Mouse (Mus musculus) liver, postnatal 0 days (tissue): ENCODE measurements around the gene Slco3a1. TPM values are rescaled to one million over a fixed set of nuclear protein-coding genes. Genes with fewer than 3 reads are reported as not detected.

Experiments used
- ATAC-seq: fragments of 200-750 bp; cut with Nextera tagmentation; 2 replicates; pipeline ENCODE4 v1.8.0; 2017; ENCODE audit warnings: mild to moderate bottlenecking, moderate library complexity
- DNase-seq: peaks from one replicate; pipeline ENCODE4 v3.0.0-alpha.2; 2016
- H3K27ac ChIP-seq: fragments of 300-500 bp; sonication (generic); 2 replicates; pipeline ENCODE4 v1.5.1; 2014; ENCODE audit warnings: antibody characterized with exemption, moderate library complexity, mild to moderate bottlenecking, low read depth
- H3K27me3 ChIP-seq: fragments of 300-500 bp; sonication (generic); 2 replicates; pipeline ENCODE4 v1.6.1; 2014; ENCODE audit warnings: low read length, control low read depth, mixed read lengths; ENCODE audit not compliant: insufficient read depth
- H3K36me3 ChIP-seq: fragments of 300-500 bp; sonication (generic); replicated peaks from 2 replicates; pipeline ENCODE4 v1.6.1; 2014; ENCODE audit warnings: mild to moderate bottlenecking, control low read depth, low read length, moderate library complexity, mixed read lengths; ENCODE audit not compliant: insufficient read depth
- H3K4me1 ChIP-seq: fragments of 300-500 bp; sonication (generic); 2 replicates; pipeline ENCODE4 v1.6.1; 2014; ENCODE audit warnings: antibody characterized with exemption, mild to moderate bottlenecking, control low read depth; ENCODE audit not compliant: insufficient read depth
- H3K4me2 ChIP-seq: fragments of 300-500 bp; sonication (generic); 2 replicates; pipeline ENCODE4 v1.6.1; 2014; ENCODE audit warnings: low read depth, mild to moderate bottlenecking, low read length, moderate library complexity, mixed read lengths
- H3K4me3 ChIP-seq: fragments of 300-500 bp; sonication (generic); 2 replicates; pipeline ENCODE4 v1.5.1; 2014; ENCODE audit warnings: low read depth, low read length
- H3K9ac ChIP-seq: fragments of 300-500 bp; sonication (generic); replicated peaks from 2 replicates; pipeline ENCODE4 v1.6.1; 2014; ENCODE audit warnings: mild to moderate bottlenecking, moderate library complexity
- H3K9me3 ChIP-seq: fragments of 300-500 bp; sonication (generic); 2 replicates; pipeline ENCODE4 v1.6.1; 2016; ENCODE audit warnings: mild to moderate bottlenecking, control low read depth, low read length, mixed read lengths
- CTCF ChIP-seq: sonication (generic); IDR thresholded peaks from 2 replicates; pipeline ENCODE4 v1.5.1; 2016; ENCODE audit warnings: antibody characterized with exemption, low read depth
- EP300 ChIP-seq: IDR thresholded peaks from 2 replicates; pipeline ENCODE4 v1.6.1; 2016; ENCODE audit warnings: antibody characterized with exemption, low read depth, mild to moderate bottlenecking
- WGBS: fragments of 180-500 bp; shearing (Covaris S2); extraction: QIAGEN DNeasy Blood & Tissue Kit; methylation state at CpG from one replicate; pipeline ENCODE4 v1.1.7; 2014; ENCODE audit not compliant: insufficient replicate concordance; 5-methylcytosine and 5-hydroxymethylcytosine counted together
- polyA plus RNA-seq: library from polyadenylated mRNA; unstranded; fragments of >200 nt; fragmentation: Nextera tagmentation; extraction: Ambion mirVana; gene quantifications from 2 replicates; pipeline ENCODE4 v1.2.1, GENCODE M21; 2015

Gene Slco3a1
- polyA plus RNA-seq, 1 experiment from 2014 or later, result 1.2 TPM

DNA sequence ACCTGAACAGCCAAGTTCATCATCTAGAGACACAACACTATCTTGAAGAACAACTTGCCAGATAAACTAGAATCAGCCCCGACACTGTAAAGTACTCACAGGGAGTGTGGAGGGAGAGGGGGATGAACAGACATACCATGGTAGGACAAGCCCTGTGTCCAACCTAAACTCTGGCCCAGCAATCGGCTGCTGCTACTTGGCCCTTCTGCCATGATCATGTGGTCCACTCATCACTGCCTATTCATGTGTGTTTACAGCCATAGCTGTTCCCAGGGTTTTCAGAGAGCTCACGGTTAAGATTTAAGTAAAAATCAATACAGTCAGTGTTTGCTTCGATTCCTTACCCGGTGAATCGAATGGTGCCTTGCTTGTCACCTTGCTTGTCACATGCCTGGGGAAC, 7.9 kb downstream of the Slco3a1 start:
- 65% methylated on average over 6 of the region's 6 CpGs for WGBS
- no peak overlapping the region for H3K4me3 ChIP-seq
- no peak overlapping the region for H3K27ac ChIP-seq
- no peak overlapping the region for H3K9ac ChIP-seq
- H3K27me3 ChIP-seq, result no peaks in the 10 kb centered on the region
- H3K4me2 ChIP-seq, result no peak overlapping the region
- no peak for DNase-seq
- H3K4me1 ChIP-seq, result no peaks in the 10 kb centered on the region
- no peak for ATAC-seq
- H3K9me3 ChIP-seq, result no peaks in the 10 kb centered on the region
- H3K36me3 ChIP-seq, result no peaks in the 10 kb centered on the region
- TF ChIP-seq EP300, result no peak
- TF ChIP-seq CTCF, result no peak

DNA sequence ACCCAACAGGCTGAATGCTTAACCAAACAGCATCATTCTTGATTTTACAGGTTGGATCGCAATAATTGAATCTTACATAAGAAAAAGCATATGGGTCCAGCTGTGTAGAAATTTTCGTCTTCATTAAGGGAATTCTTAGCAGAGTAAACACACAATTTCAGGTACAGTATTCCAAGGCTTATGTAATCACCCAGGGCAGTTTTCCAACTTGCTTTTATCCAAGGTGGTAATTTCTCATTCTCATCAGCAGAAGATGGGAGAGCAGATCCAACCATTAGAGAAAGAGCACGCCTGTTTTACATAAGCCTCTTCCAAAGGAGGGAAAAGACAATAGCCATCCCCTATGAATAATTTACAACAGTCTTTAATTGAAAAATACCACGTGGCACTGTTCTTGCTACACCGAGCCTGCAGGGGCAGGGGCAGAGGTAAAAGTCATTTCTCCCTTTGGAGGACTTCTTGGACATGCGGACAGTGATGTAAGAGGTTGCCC, 9.0 kb downstream of the Slco3a1 start:
- no peaks in the 10 kb centered on the region for H3K9me3 ChIP-seq

GRCm38 (mm10) chr7:74544306-74544705, 10.3 kb downstream of the Slco3a1 start:
- no peak overlapping the region for H3K4me3 ChIP-seq
- 72% methylated on average over 7 of the region's 7 CpGs for WGBS
- peaks cover 4% of the 10 kb centered on the region; the same call in 1 of the 2 replicates for H3K4me1 ChIP-seq
- H3K4me2 ChIP-seq, result no peak overlapping the region
- no peak overlapping the region for H3K9ac ChIP-seq
- ATAC-seq (no peak), DNase-seq (no peak)
- H3K9me3 ChIP-seq, result no peaks in the 10 kb centered on the region
- no peaks in the 10 kb centered on the region for H3K27me3 ChIP-seq
- H3K36me3 ChIP-seq, result no peaks in the 10 kb centered on the region
- no peak overlapping the region for H3K27ac ChIP-seq
- TF ChIP-seq EP300 (no peak), CTCF (no peak)

More for the DNA sequence above, 9.0 kb downstream of the Slco3a1 start:
- Histone ChIP-seq H3K36me3 (no peaks in the 10 kb centered on the region), H3K4me2 (no peak overlapping the region), H3K4me1 (no peaks in the 10 kb centered on the region), H3K27ac (no peak overlapping the region), H3K9ac (no peak overlapping the region), H3K4me3 (no peak overlapping the region), H3K27me3 (no peaks in the 10 kb centered on the region)
- DNase-seq (no peak), ATAC-seq (no peak)
- 76% methylated on average over 6 of the region's 6 CpGs for WGBS
- TF ChIP-seq EP300 (no peak), CTCF (no peak)

DNA sequence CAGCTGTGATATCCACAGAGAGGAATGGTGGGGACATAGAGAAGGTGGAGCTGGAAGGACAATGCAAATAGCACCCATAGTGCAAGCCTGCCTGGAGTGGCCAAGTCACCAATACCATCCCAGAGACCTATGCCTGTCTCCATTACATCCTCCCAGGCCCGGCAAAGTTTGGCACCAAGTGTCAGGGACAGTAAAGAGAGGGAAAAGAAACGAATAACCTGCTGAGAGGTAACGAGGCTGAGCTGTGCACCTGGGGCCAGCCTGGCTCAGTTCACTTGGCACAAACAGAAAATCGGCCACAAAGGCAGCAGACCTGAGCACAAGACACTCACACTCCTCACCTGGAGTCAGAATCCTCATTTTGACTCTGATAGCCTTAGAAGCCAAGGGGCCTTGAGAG, 12.6 kb downstream of the Slco3a1 start:
- DNase-seq, result no peak
- H3K4me3 ChIP-seq, result no peak overlapping the region
- 61% methylated on average over 4 of the region's 4 CpGs for WGBS

GRCm38 (mm10) chr7:74540933-74541725, 13.5 kb downstream of the Slco3a1 start:
- no peak overlapping the region for H3K4me3 ChIP-seq
- DNase-seq (no peak), ATAC-seq (no peak)
- no peak for TF ChIP-seq CTCF
- no peak for TF ChIP-seq EP300
- H3K9ac ChIP-seq, result no peak overlapping the region
- H3K27ac ChIP-seq, result no peak overlapping the region
- H3K4me2 ChIP-seq, result no peak overlapping the region
- no peaks in the 10 kb centered on the region for H3K9me3 ChIP-seq
- no peaks in the 10 kb centered on the region for H3K36me3 ChIP-seq
- H3K27me3 ChIP-seq, result no peaks in the 10 kb centered on the region
- WGBS, result 87% methylated on average over 7 of the region's 7 CpGs
- H3K4me1 ChIP-seq, result peaks cover 8% of the 10 kb centered on the region; the same call in 1 of the 2 replicates

More for the DNA sequence above, 12.6 kb downstream of the Slco3a1 start:
- ATAC-seq, result no peak
- Histone ChIP-seq H3K36me3 (no peaks in the 10 kb centered on the region), H3K27me3 (no peaks in the 10 kb centered on the region), H3K4me2 (no peak overlapping the region), H3K9me3 (no peaks in the 10 kb centered on the region), H3K4me1 (peaks cover 8% of the 10 kb centered on the region; the same call in 1 of the 2 replicates), H3K27ac (no peak overlapping the region), H3K9ac (no peak overlapping the region)
- TF ChIP-seq CTCF (no peak), EP300 (no peak)

GRCm38 (mm10) chr7:74536186-74536585, 18.4 kb downstream of the Slco3a1 start:
- Histone ChIP-seq H3K9ac (no peak overlapping the region), H3K4me1 (peaks cover 8% of the 10 kb centered on the region; the same call in 1 of the 2 replicates), H3K36me3 (no peaks in the 10 kb centered on the region), H3K4me2 (no peak overlapping the region), H3K27me3 (no peaks in the 10 kb centered on the region), H3K4me3 (no peak overlapping the region), H3K9me3 (no peaks in the 10 kb centered on the region), H3K27ac (no peak overlapping the region)
- TF ChIP-seq EP300 (no peak), CTCF (no peak)
- WGBS, result 71% methylated on average over 4 of the region's 4 CpGs
- DNase-seq, result no peak
- ATAC-seq, result no peak
